Mouse (Mus musculus) common myeloid progenitor, adult 5-6 weeks (primary cell): ENCODE measurements at regions not wholly inside any gene's neighbourhood (a gene's known extent, or its start where the extent isn't known, plus 50 kb on each side); places are given as distances from the start of the nearest gene placed in this dataset.

Experiments
- ATAC-seq: replicated peaks from 2 replicates; pipeline ENCODE4 v1.8.0; 2016; ENCODE audit warnings: low read depth, mild to moderate bottlenecking, moderate TSS enrichment, inconsistent platforms; ENCODE audit not compliant: poor library complexity, severe bottlenecking

DNA sequence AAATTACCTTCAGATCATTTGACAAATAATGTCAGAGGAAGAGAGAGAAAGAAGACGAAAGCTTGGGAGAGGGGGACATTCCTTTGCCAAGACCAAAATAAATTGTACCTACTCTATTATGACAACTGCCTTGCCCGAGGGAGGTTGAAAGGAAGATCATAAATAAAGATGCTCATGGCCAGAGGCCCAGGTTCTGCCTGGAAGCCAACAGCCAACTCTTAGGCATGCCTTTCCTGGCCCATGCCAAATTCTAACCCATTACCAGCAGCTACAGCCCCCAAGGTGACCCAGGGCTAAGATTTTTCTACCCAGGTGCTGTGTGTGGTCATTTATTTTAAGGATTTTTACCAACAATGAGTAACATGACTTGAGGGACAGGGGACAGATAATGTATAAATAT is 54.9 kb downstream of the Cbln1 start:
- no peak for ATAC-seq

DNA sequence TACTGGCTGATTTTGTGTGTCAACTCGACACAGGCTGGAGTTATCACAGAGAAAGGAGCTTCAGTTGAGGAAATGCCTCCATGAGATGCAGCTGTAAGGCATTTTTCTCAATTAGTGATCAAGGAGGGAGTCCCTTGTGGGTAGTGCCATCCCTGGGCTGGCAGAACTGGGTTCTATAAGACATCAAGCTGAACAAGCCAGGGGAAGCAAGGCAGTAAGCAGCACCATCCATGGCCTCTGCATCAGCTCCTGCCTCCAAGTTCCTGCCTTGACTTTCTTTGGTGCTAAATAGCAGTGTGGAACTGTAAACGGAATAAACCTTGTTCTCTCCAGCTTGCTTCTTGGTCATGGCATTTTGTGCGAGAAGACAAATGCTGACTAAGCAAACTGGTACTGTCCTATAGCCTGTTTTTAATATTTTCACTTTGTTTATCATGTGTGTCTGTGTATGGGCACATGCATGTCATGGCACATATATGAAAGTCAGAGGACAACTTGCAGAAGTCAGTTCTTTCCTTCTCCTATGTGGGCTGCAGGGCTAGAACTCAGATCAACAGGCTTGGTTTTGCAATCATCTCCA is 57.3 kb downstream of the Cbln1 start:
- ATAC-seq = no peak

- no peak for ATAC-seq
Measured at GRCm38 (mm10) chr8:87389016-87389415, 83.4 kb downstream of the Cbln1 start.

DNA sequence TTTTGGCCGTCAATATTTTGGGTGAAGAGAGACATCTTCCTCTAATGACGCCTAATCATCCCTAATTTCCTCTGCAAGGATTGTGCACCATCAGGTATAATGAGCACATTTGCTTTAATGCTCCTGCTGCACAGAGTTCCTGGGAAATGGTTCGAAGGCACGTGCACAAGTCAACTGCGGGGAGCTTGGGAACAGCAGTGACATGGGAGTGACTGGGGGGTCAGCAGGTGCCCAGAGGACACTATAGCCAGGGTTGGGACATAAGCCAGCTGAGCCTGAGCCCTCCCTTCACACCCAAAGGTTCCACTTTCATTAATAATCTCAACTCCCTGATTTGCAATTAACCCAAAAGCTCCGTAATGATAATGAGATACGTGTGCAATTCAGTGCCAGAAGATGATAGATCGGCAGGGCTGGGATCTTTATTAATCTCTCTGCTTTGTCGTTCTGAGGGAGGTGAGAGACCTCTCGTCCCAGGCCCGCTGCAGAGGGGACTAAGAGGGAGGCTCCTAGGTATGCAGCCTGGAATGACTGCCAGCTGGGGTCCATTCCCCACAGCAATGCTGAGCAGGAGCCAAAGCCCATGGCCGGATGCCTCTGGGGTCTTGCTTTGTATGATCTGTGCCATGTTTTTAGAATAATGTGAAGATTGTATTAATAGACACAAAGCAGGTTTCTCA is 88.7 kb downstream of the Cbln1 start:
- ATAC-seq = no peak

DNA sequence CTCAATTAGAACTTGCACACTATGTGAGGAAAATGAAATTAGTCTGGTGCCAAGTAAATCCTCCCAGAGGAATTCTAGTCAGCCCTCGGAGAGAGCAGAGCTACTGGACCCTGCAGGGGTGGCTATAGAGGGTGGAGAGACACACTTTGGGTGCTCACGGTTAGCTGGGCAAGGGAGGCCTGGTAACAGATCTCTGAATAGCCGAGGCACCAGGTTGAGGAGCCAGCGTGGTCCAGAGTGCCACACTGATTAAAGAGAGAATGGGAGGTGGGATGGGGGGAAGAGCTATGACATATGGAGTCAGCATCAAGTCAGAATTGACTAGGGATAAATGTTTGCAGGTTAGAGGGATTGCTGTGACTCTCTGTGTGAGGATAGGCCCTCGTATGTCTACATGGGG is 90.1 kb downstream of the Cbln1 start:
- no peak for ATAC-seq

DNA sequence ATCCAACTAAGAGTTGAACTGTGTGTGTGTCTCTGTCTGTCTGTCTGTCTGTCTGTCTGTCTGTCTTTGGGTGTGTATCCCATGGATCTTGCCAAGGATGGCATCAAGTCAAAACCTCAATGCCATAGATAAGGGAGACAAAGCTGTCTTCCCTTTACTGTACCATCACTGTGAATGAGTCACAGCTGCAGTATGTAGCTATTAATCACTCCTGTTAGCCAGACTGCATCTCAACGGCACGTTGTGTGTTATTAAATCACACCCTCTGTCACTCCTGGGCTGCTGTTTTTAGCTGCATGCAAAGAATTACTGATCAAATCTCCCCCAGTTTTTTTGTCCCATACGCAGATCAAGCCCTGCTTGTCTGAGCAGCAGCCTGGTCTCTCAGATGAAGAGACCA is 91.6 kb downstream of the Cbln1 start:
- ATAC-seq = no peak

- no peak for ATAC-seq
Measured at GRCm38 (mm10) chr8:87379296-87379695, 93.1 kb downstream of the Cbln1 start.

- no peak for ATAC-seq
Measured at GRCm38 (mm10) chr8:87374044-87374443, 98.4 kb downstream of the Cbln1 start.

DNA sequence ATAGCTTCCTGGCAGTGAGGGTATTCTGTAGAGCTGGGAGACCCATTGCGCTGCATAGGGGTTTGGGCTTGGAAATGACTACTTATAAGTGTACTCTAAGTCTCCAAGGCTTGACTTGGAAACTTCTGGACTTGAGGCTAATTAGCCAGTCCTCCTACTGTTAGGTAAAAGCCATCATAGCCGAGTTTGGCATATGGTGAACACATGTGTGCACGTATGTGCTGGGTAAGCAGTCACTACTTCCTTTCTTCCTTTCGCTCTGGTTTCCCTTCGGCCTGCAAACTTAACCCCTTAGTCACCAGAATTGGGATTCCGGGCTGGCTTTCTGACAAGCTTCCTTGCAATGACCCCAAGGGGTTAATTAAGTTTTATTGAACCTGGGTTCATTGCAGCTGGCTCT is 98.9 kb downstream of the Cbln1 start:
- no peak for ATAC-seq

DNA sequence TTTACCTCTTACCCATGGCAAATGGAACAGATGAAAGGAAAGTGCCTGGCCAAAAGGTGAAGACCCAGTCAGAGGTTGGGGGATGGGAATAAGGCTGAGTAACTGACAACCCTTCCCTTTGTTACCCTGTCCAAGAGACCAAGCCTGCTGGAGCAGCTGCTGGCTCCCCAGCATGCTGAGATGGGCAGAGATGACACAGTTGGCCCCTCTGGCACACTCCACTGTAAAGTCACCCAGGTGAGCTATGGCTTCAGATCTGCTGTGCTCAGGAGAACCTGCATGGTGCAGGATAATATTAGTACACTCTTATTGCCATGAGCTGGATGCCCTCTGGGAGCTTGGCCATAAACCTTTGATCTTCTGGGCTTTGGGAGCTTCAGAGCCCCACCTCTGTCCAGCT is 100.3 kb downstream of the Cbln1 start:
- ATAC-seq = no peak

GRCm38 (mm10) chr8:87370194-87370593 is 102.2 kb downstream of the Cbln1 start:
- no peak for ATAC-seq

GRCm38 (mm10) chr8:87350471-87350870 is 121.9 kb downstream of the Cbln1 start:
- no peak for ATAC-seq

- no peak for ATAC-seq
Measured at GRCm38 (mm10) chr8:87349781-87350181, 122.6 kb downstream of the Cbln1 start.

DNA sequence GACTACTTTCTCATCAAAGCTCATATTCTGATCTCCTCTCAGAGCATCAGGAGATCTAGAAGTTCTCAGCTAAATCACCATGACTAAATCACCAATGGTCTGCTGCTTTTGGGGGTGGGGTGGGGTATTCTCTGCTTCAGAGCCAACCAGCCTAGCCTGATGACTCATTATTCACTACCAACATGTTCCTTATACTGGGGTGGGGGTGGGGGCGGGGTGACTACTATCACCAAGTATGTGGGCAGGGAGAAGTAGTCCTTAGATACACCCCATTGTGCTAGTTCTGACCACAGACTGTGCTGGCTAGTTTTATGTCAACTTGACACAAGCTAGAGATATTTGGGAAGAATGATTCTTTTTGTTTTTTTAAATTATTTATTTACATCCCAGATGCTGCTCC is 143.0 kb downstream of the Cbln1 start:
- no peak for ATAC-seq

DNA sequence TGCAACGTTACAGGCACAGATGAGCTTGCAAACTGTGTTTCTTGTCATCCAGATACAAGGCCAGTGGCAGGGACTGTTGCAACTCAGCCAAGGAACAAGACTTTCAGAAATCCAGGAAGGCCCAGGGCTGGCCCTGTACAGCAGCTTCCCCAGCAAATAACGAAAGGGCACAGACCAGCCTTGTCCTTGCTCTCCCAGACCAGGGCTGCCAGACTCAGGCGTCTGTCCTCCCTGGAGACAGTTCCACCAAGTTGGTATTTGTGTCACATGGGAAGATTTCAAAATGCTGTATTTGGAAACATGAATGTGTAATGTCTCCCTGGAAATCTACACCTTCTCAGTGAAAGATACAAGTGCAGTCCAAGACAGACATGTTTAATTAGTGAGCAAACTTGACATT is 157.8 kb downstream of the Cbln1 start:
- ATAC-seq = no peak

DNA sequence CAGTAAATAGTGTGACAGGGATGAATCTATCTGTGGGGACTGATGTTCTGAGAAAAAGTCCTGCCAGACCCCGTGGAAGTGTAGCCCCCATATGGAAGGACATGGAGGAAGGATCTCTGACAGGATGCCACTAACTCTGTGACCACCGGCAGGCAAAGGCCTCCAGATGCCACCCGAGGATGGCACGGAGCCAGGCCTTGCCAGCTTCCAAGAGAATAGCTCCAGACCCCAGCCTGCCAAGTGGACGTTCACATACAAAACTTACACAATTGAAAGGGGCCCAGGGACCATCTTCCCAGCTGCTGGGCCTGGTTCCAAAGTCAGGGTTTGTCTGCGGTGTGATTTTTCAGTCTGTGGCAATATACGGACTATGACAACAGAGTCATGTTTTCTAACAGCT is 161.1 kb downstream of the Cbln1 start:
- no peak for ATAC-seq

DNA sequence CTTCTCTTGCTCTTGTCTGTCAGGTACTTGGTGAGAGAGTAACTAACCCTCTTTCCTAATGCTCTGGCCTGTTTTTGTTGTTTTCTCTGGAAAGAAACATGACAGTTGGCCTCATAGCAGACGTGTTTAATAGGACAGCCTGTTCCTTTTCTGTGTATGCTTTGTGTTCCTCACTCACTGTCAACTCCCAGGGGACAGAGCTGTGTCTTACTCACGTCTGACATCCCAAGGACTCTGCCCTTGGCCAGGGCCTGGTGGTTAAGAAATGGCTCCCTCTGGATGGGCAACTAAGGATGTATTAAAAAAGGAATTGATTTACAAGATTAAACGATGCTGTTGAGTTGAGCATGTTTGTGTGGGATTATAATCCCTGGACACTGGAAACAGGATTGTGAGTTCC is 164.1 kb downstream of the Cbln1 start:
- no peak for ATAC-seq

DNA sequence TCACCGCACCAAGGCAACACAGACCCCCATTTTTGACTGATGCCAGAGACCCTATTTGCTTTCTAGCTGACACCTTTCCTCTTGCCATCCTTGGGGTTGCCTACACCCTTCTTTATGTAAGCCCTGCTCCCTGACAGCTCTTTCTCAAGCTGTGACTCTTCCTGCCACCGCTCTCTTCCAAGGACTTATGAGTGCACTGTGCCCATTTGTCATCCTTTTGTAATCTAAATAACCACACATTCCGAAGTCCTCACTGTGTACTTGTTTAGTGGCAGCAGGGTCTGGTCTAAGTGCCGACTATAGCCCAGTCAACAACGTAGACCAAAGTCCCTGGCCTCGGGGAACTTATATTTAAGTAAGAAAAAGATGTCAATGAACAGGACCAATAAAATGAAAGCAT is 167.4 kb downstream of the Cbln1 start:
- no peak for ATAC-seq

GRCm38 (mm10) chr8:87303522-87303921 is 168.9 kb downstream of the Cbln1 start:
- no peak for ATAC-seq

GRCm38 (mm10) chr8:87297761-87298160 is 174.6 kb downstream of the Cbln1 start:
- ATAC-seq = no peak

- no peak for ATAC-seq
Measured at GRCm38 (mm10) chr8:87297331-87297730, 175.1 kb downstream of the Cbln1 start.

- no peak for ATAC-seq
Measured at GRCm38 (mm10) chr8:87286059-87286458, 186.3 kb downstream of the Cbln1 start.
